Mouse (Mus musculus) MEL (cell line): ENCODE results near the gene Fam241a. TPM values are rescaled to one million over a fixed set of nuclear protein-coding genes. Genes with fewer than 3 reads are reported as not detected.

Experiments
- DNase-seq: peaks from one replicate; pipeline ENCODE4 v3.0.0; 2011; ENCODE audit warnings: low read depth, low spot score
- H3K27ac ChIP-seq: 2 replicates; pipeline ENCODE4 v1.5.1; 2012; ENCODE audit warnings: low read depth, mild to moderate bottlenecking, control low read depth, low read length, moderate library complexity; ENCODE audit not compliant: control insufficient read depth
- H3K27me3 ChIP-seq, 2 experiments: fragments of 150-350 bp in 1 of 2; sonication (generic) in 1 of 2; 2 replicates each; pipeline ENCODE4 v1.6.1; 2012; ENCODE audit warnings: low read length in 2 of 2, mild to moderate bottlenecking in 2 of 2, improper control_type of control experiment in 1 of 2, moderate library complexity in 1 of 2; ENCODE audit not compliant: insufficient read depth in 2 of 2, control insufficient read depth in 1 of 2
- H3K36me3 ChIP-seq, 2 experiments: 2 replicates each; pipeline ENCODE4 v1.6.1; 2012 to 2014; ENCODE audit warnings: low read length in 2 of 2, improper control_type of control experiment in 1 of 2, inconsistent platforms in 1 of 2, mild to moderate bottlenecking in 1 of 2; ENCODE audit not compliant: insufficient read depth in 2 of 2, control insufficient read depth in 1 of 2
- H3K4me1 ChIP-seq, 2 experiments: fragments of 150-350 bp in 1 of 2; sonication (generic) in 1 of 2; 2 replicates each; pipeline ENCODE4 v1.6.1; 2012; ENCODE audit warnings: low read length in 2 of 2, improper control_type of control experiment in 1 of 2, mild to moderate bottlenecking in 1 of 2; ENCODE audit not compliant: insufficient read depth in 2 of 2, control insufficient read depth in 1 of 2
- H3K4me3 ChIP-seq, 2 experiments: fragments of 150-350 bp in 1 of 2; sonication (generic) in 1 of 2; 2 replicates each; pipeline ENCODE4 v1.5.1; 2012; ENCODE audit warnings: low read depth in 2 of 2, low read length in 2 of 2, mild to moderate bottlenecking in 2 of 2, moderate library complexity in 2 of 2, control low read depth in 1 of 2, improper control_type of control experiment in 1 of 2; ENCODE audit not compliant: control insufficient read depth in 1 of 2, insufficient read depth in 1 of 2
- H3K79me2 ChIP-seq: 2 replicates; pipeline ENCODE4 v1.6.1; 2012; ENCODE audit warnings: mild to moderate bottlenecking, low read length, moderate library complexity; ENCODE audit not compliant: control insufficient read depth, poor library complexity, insufficient read depth
- H3K9ac ChIP-seq: 2 replicates; pipeline ENCODE4 v1.6.1; 2012; ENCODE audit warnings: low read depth, mild to moderate bottlenecking, control low read depth, low read length, moderate library complexity; ENCODE audit not compliant: control insufficient read depth, poor library complexity, severe bottlenecking
- H3K9me3 ChIP-seq: fragments of 150-350 bp; sonication (generic); replicated peaks from 2 replicates; pipeline ENCODE4 v1.6.1; 2012; ENCODE audit warnings: mild to moderate bottlenecking, low read length, improper control_type of control experiment, moderate library complexity; ENCODE audit not compliant: insufficient read depth
- BHLHE40 ChIP-seq: IDR thresholded peaks from 2 replicates; pipeline ENCODE4 v1.6.1; 2012; ENCODE audit warnings: low read depth, mild to moderate bottlenecking, inconsistent platforms, low read length, improper control_type of control experiment, borderline replicate concordance
- CHD1 ChIP-seq: IDR thresholded peaks from 2 replicates; pipeline ENCODE4 v1.6.1; 2012; ENCODE audit warnings: low read depth, mild to moderate bottlenecking, inconsistent platforms, low read length, improper control_type of control experiment
- GABPA ChIP-seq: IDR thresholded peaks from 2 replicates; pipeline ENCODE4 v1.6.1; 2012; ENCODE audit warnings: low read depth, mild to moderate bottlenecking, inconsistent platforms, low read length, improper control_type of control experiment, moderate library complexity
- KAT2A ChIP-seq: conservative IDR thresholded peaks from 2 replicates; pipeline ENCODE4 v1.6.1; 2012; ENCODE audit warnings: low read depth, low read length, improper control_type of control experiment, inconsistent platforms
- MAFK ChIP-seq: IDR thresholded peaks from 2 replicates; pipeline ENCODE4 v1.6.1; 2011; ENCODE audit warnings: low read depth, mild to moderate bottlenecking, low read length, improper control_type of control experiment, borderline replicate concordance
- MYB ChIP-seq: IDR thresholded peaks from 2 replicates; pipeline ENCODE4 v1.6.1; 2011; ENCODE audit warnings: mild to moderate bottlenecking, low read depth, low read length, improper control_type of control experiment
- NRF1 ChIP-seq: IDR thresholded peaks from 2 replicates; pipeline ENCODE4 v1.6.1; 2014; ENCODE audit warnings: low read depth, mild to moderate bottlenecking, inconsistent platforms, low read length, improper control_type of control experiment, moderate library complexity; ENCODE audit not compliant: poor library complexity, insufficient read depth, severe bottlenecking
- RCOR1 ChIP-seq: IDR thresholded peaks from 2 replicates; pipeline ENCODE4 v1.6.1; 2012; ENCODE audit warnings: low read depth, mild to moderate bottlenecking, inconsistent platforms, low read length, improper control_type of control experiment
- SMC3 ChIP-seq: IDR thresholded peaks from 2 replicates; pipeline ENCODE4 v1.6.1; 2011; ENCODE audit warnings: low read depth, low read length, improper control_type of control experiment
- TCF12 ChIP-seq: IDR thresholded peaks from 2 replicates; pipeline ENCODE4 v1.6.1; 2014; ENCODE audit warnings: low read depth, mild to moderate bottlenecking, inconsistent platforms, low read length, improper control_type of control experiment, moderate library complexity
- UBTF ChIP-seq: IDR thresholded peaks from 2 replicates; pipeline ENCODE4 v1.6.1; 2012; ENCODE audit warnings: low read depth, mild to moderate bottlenecking, inconsistent platforms, low read length, improper control_type of control experiment, moderate library complexity, borderline replicate concordance; ENCODE audit not compliant: insufficient read depth
- USF1 ChIP-seq: IDR thresholded peaks from 2 replicates; pipeline ENCODE4 v1.6.1; 2014; ENCODE audit warnings: low read depth, mild to moderate bottlenecking, inconsistent platforms, low read length, improper control_type of control experiment, moderate library complexity
- USF2 ChIP-seq, 2 experiments: IDR thresholded peaks; 2 replicates each; pipeline ENCODE4 v1.6.1; 2011 to 2012; ENCODE audit warnings: improper control_type of control experiment in 2 of 2, low read length in 2 of 2, borderline replicate concordance in 1 of 2, inconsistent platforms in 1 of 2, low read depth in 1 of 2, mild to moderate bottlenecking in 1 of 2; ENCODE audit not compliant: insufficient read depth in 1 of 2
- ZNF384 ChIP-seq: IDR thresholded peaks from 2 replicates; pipeline ENCODE4 v1.6.1; 2012; ENCODE audit warnings: low read depth, mild to moderate bottlenecking, inconsistent platforms, low read length, improper control_type of control experiment
- polyA plus RNA-seq, 2 experiments: library from polyadenylated mRNA; stranded (reverse) in 1 of 2; unstranded in 1 of 2; fragments of >175 nt in 1 of 2; fragments of >200 nt in 1 of 2; gene quantifications; 2 replicates each; pipeline versions ENCODE4 v1.2.1 to v1.2.4; 2012; ENCODE audit warnings: low replicate concordance in 2 of 2, low read depth in 1 of 2; ENCODE audit not compliant: insufficient read length in 2 of 2, insufficient read depth in 1 of 2, missing spikeins in 1 of 2
- total RNA-seq: library from RNA; depleted of rRNA; stranded (reverse); fragments of 300-350 nt; gene quantifications from 2 replicates; pipeline ENCODE4 v1.2.3, GENCODE M21; 2012

Fam241a gene
- total and polyA plus RNA-seq, 3 experiments = 30.2 to 32.0 TPM; not detected in 1

GRCm38 (mm10) chr3:127913885-127914709 lies 18.0 kb upstream of the Fam241a start:
- H3K36me3 ChIP-seq = peaks cover 0 to 7% of the 10 kb centered on the region in 2 experiments; a peak in 2 of 4 replicates
- no peak overlapping the region for H3K9ac ChIP-seq
- H3K4me1 ChIP-seq = peaks cover 3 to 8% of the 10 kb centered on the region in 2 experiments; a peak in 2 of 4 replicates
- no peak overlapping the region for H3K27ac ChIP-seq
- no peaks in the 10 kb centered on the region for H3K9me3 ChIP-seq
- no peak for DNase-seq
- peaks cover 8 to 18% of the 10 kb centered on the region in 2 experiments; a peak in 3 of 4 replicates for H3K27me3 ChIP-seq
- H3K79me2 ChIP-seq = no peaks in the 10 kb centered on the region
- TF ChIP-seq ZNF384 = no peak
- TF ChIP-seq KAT2A = no peak
- no peak for TF ChIP-seq CHD1
- no peak for TF ChIP-seq UBTF
- no peak for TF ChIP-seq USF1
- TF ChIP-seq MYB = no peak
- no peak for TF ChIP-seq NRF1
- TF ChIP-seq USF2 (IDR thresholded peaks at IDR 0.05; ENCODE audit: borderline replicate concordance in 1 of 2, insufficient read depth in 1 of 2, low read depth in 1 of 2, low read length in 2 of 2) = no peak
- no peak for TF ChIP-seq RCOR1
- TF ChIP-seq TCF12 = no peak
- no peak for TF ChIP-seq BHLHE40
- TF ChIP-seq SMC3 = no peak
- TF ChIP-seq GABPA = no peak
- H3K4me3 ChIP-seq = no peak overlapping the region

- Histone ChIP-seq H3K4me3 (no peak overlapping the region), H3K36me3 (no peaks in the 10 kb centered on the region)
- TF ChIP-seq RCOR1 = no peak
- TF ChIP-seq USF2 (IDR thresholded peaks at IDR 0.05; ENCODE audit: borderline replicate concordance in 1 of 2, insufficient read depth in 1 of 2, low read depth in 1 of 2, low read length in 2 of 2) = no peak
- TF ChIP-seq MAFK = no peak
- TF ChIP-seq, all 39 proteins: peak for 0
- no peak for DNase-seq
- Histone ChIP-seq H3K27me3 (peaks cover 9 to 18% of the 10 kb centered on the region in 2 experiments; a peak in 3 of 4 replicates), H3K27ac (no peak overlapping the region), H3K9me3 (no peaks in the 10 kb centered on the region), H3K79me2 (no peaks in the 10 kb centered on the region), H3K4me1 (no peaks in the 10 kb centered on the region), H3K9ac (no peak overlapping the region)
Measured at GRCm38 (mm10) chr3:127909941-127910340, 13.8 kb upstream of the Fam241a start.
